Mouse (Mus musculus) liver, embryonic 15.5 days (tissue): ENCODE data around the gene P2rx5. TPM values are rescaled to one million over a fixed set of nuclear protein-coding genes. Genes with fewer than 3 reads are reported as not detected.

ENCODE experiments used
- ATAC-seq: fragments of 200-750 bp; cut with Nextera tagmentation; 2 replicates; pipeline ENCODE4 v1.8.0; 2017; ENCODE audit warnings: moderate number of reproducible peaks, mild to moderate bottlenecking, moderate library complexity; ENCODE audit not compliant: insufficient read depth
- H3K27ac ChIP-seq: fragments of 300-500 bp; sonication (generic); replicated peaks from 2 replicates; pipeline ENCODE4 v1.5.1; 2015; ENCODE audit warnings: mild to moderate bottlenecking, inconsistent platforms
- H3K27me3 ChIP-seq: fragments of 300-500 bp; sonication (generic); 2 replicates; pipeline ENCODE4 v1.6.1; 2015; ENCODE audit warnings: mild to moderate bottlenecking, inconsistent platforms
- H3K36me3 ChIP-seq: fragments of 300-500 bp; sonication (generic); replicated peaks from 2 replicates; pipeline ENCODE4 v1.6.1; 2015; ENCODE audit warnings: moderate library complexity, mild to moderate bottlenecking, inconsistent platforms
- H3K4me1 ChIP-seq: fragments of 300-500 bp; sonication (generic); replicated peaks from 2 replicates; pipeline ENCODE4 v1.6.1; 2015; ENCODE audit warnings: inconsistent platforms
- H3K4me2 ChIP-seq: fragments of 300-500 bp; sonication (generic); 2 replicates; pipeline ENCODE4 v1.6.1; 2015; ENCODE audit warnings: moderate library complexity, mild to moderate bottlenecking, inconsistent platforms
- H3K4me3 ChIP-seq: fragments of 300-500 bp; sonication (generic); replicated peaks from 2 replicates; pipeline ENCODE4 v1.5.1; 2015; ENCODE audit warnings: mild to moderate bottlenecking, inconsistent platforms
- H3K9ac ChIP-seq: fragments of 300-500 bp; sonication (generic); 2 replicates; pipeline ENCODE4 v1.6.1; 2015; ENCODE audit warnings: moderate library complexity, mild to moderate bottlenecking, inconsistent platforms
- H3K9me3 ChIP-seq: fragments of 300-500 bp; sonication (generic); replicated peaks from 2 replicates; pipeline ENCODE4 v1.6.1; 2016; ENCODE audit warnings: inconsistent platforms
- WGBS: fragments of 180-500 bp; shearing (Covaris S2); methylation state at CpG from one replicate; pipeline ENCODE4 v1.1.7; 2015; ENCODE audit warnings: mixed read lengths; ENCODE audit not compliant: insufficient replicate concordance; 5-methylcytosine and 5-hydroxymethylcytosine counted together
- polyA plus RNA-seq: library from polyadenylated mRNA; unstranded; fragments of >200 nt; fragmentation: Nextera tagmentation; extraction: Ambion mirVana; gene quantifications from 2 replicates; pipeline ENCODE4 v1.2.1, GENCODE M21; 2015

The P2rx5 gene
- 0.15 and 0.20 TPM in 2 replicates for polyA plus RNA-seq

DNA sequence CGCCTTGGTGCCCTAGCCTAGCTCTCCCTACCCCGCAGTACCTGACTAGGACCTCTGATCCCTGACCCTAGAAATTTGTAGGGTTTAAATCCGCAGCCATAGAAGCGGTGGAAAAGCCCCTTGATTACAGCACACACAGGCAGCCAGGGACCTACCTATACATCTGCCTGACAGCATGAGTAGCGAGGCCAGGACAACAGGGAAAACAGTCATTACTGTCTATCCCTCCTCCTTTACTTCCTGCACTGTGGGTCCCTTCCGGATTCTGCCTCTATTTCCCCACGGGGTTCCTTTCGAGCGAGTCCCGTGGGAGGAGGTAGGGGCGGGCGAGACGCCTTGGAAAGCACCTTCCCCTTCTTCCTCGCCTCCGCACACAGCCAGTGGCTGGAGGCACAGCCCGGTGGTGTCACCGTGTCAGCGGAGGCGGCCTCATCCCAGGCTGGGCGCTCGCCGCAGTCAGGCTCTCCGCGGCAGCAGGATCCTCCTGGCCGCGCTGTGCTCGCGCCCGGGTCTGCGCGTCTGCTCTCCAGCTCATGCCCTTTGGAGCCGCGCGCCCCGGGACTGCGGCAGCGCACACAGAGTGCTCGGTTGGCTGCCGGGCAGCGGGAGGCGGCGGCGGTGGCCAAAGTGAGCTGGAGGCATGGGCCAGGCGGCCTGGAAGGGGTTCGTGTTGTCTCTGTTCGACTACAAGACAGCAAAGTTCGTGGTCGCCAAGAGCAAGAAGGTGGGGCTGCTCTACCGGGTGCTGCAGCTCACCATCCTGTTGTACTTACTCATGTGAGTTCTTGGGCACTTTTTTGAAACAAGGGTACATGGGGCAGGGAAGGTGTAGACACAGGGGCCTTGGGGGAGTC is at the start of gene P2rx5:
TSS of gene P2rx5 (plus strand) at position 465 of the 854 bp plus-strand sequence.
- Histone ChIP-seq H3K4me3 (peak within 1 kb of the TSS; percentile 39), H3K4me2 (peak within 1 kb of the TSS; percentile 64), H3K4me1 (no peaks in the 10 kb centered on the region), H3K9ac (no peak within 1 kb of the TSS), H3K9me3 (no peaks in the 10 kb centered on the region), H3K27me3 (peaks cover 42% of the 10 kb centered on the region), H3K36me3 (no peaks in the 10 kb centered on the region), H3K27ac (no peak within 1 kb of the TSS)
- 3% methylated on average over 49 of the region's 49 CpGs for WGBS
- ATAC-seq: peak; percentile 25; the same call in 1 of the 2 replicates

GRCm38 (mm10) chr11:73111414-73111813 is 48.8 kb upstream of the P2rx5 start:
- H3K4me3 ChIP-seq: no peak overlapping the region
- 63% methylated on average over 6 of the region's 6 CpGs for WGBS
- ATAC-seq: no peak
- no peaks in the 10 kb centered on the region for H3K36me3 ChIP-seq
- H3K4me1 ChIP-seq: peaks cover 12% of the 10 kb centered on the region
- H3K9me3 ChIP-seq: no peaks in the 10 kb centered on the region
- no peak overlapping the region for H3K9ac ChIP-seq
- no peak overlapping the region for H3K4me2 ChIP-seq
- H3K27ac ChIP-seq: no peak overlapping the region
- H3K27me3 ChIP-seq: no peaks in the 10 kb centered on the region

GRCm38 (mm10) chr11:73126495-73126894 is 33.7 kb upstream of the P2rx5 start:
- peaks cover 8% of the 10 kb centered on the region for H3K36me3 ChIP-seq
- peak; percentile 60; the same call in 1 of the 2 replicates for ATAC-seq
- no peak overlapping the region for H3K4me2 ChIP-seq
- 76% methylated on average over 6 of the region's 6 CpGs for WGBS
- no peaks in the 10 kb centered on the region for H3K27me3 ChIP-seq
- no peak overlapping the region for H3K27ac ChIP-seq
- H3K9ac ChIP-seq: no peak overlapping the region
- no peak overlapping the region for H3K4me3 ChIP-seq
- H3K4me1 ChIP-seq: peaks cover 3% of the 10 kb centered on the region; the same call in 1 of the 2 replicates
- H3K9me3 ChIP-seq: no peaks in the 10 kb centered on the region

GRCm38 (mm10) chr11:73131020-73131419 is 29.2 kb upstream of the P2rx5 start:
- Histone ChIP-seq H3K27me3 (no peaks in the 10 kb centered on the region), H3K9me3 (no peaks in the 10 kb centered on the region), H3K4me2 (no peak overlapping the region), H3K4me1 (peaks cover 34% of the 10 kb centered on the region), H3K27ac (no peak overlapping the region), H3K36me3 (peaks cover 33% of the 10 kb centered on the region), H3K4me3 (no peak overlapping the region), H3K9ac (no peak overlapping the region)
- no peak for ATAC-seq
- WGBS: 44% methylated on average over 7 of the region's 7 CpGs

DNA sequence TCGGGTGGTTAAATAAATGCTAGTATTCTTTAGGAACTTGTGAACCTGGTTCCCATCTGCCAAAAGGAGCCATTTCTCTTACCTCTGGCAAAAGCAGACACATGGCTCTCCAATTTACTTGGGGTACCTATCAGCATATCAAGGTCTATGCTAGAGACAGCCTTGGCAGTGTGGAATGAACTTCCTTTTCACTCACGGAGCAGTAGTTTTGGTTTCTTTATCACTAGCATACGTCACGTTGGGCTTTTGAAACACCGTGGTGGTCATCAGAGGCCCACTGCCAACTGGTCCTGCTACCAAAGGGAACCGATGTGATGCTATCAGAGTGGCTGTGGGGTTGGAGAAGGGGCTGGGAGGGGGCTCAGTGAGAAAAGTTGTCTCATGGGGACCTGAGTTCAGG is 27.2 kb upstream of the P2rx5 start:
- no peak overlapping the region for H3K9ac ChIP-seq
- no peaks in the 10 kb centered on the region for H3K9me3 ChIP-seq
- 40% methylated on average over 6 of the region's 6 CpGs for WGBS
- peaks cover 33% of the 10 kb centered on the region for H3K36me3 ChIP-seq
- H3K4me1 ChIP-seq: peaks cover 47% of the 10 kb centered on the region
- H3K4me3 ChIP-seq: no peak overlapping the region
- no peak for ATAC-seq
- no peaks in the 10 kb centered on the region for H3K27me3 ChIP-seq
- H3K4me2 ChIP-seq: peak overlapping the region; percentile 74
- no peak overlapping the region for H3K27ac ChIP-seq

DNA sequence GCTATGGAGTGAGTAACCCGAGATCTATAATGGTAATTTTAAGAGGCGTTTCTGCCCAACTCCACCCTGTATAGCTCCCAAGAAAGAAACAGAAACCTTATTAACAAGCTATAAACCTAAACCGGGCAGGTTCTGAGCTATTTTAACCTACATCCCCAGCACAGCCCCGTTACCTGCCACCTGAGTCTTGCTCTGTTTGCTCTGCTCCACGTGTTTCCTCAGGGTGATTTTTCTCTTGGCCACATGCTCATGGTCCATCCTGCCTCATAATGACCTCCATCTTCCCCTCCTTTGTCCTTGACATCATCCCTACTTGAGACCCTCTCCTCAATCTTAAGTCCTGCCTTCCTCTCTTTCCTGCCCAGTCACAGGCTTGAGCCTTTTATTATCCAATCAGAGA is 26.0 kb upstream of the P2rx5 start:
- WGBS: 83% methylated on average over 5 of the region's 5 CpGs
- Histone ChIP-seq H3K9me3 (no peaks in the 10 kb centered on the region), H3K9ac (peak overlapping the region; percentile 21; the same call in 1 of the 2 replicates), H3K4me1 (peaks cover 53% of the 10 kb centered on the region), H3K4me3 (peak overlapping the region; percentile 100), H3K36me3 (peaks cover 33% of the 10 kb centered on the region), H3K4me2 (peak overlapping the region; percentile 74), H3K27ac (no peak overlapping the region), H3K27me3 (no peaks in the 10 kb centered on the region)
- no peak for ATAC-seq

GRCm38 (mm10) chr11:73136587-73136986 is 23.6 kb upstream of the P2rx5 start:
- WGBS: 28% methylated on average over 6 of the region's 6 CpGs
- H3K27me3 ChIP-seq: no peaks in the 10 kb centered on the region
- peak overlapping the region; percentile 97 for H3K9ac ChIP-seq
- peaks cover 24% of the 10 kb centered on the region for H3K36me3 ChIP-seq
- no peak for ATAC-seq
- H3K4me3 ChIP-seq: peak overlapping the region; percentile 100
- H3K9me3 ChIP-seq: no peaks in the 10 kb centered on the region
- peak overlapping the region; percentile 74 for H3K4me2 ChIP-seq
- peaks cover 51% of the 10 kb centered on the region for H3K4me1 ChIP-seq
- no peak overlapping the region for H3K27ac ChIP-seq

DNA sequence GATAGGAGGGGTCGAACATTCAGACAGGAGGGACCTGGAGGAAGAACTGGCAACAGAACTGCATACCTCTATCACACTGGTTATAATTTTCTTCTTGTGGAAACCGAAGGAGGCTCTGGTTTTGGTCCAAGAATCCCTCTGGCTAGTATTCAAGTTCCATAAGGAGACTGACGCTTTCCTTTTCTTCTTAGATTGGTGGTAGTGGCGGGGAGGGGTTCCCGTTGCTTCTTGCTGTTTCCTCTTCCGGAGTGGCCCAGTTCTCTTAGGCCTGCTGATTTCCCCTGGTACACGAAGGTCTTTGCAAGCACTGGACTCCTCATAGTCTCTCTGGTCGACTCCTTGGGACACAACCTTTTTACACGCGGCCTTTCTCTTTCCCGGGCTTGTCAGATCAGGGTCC is 23.1 kb upstream of the P2rx5 start:
- H3K4me3 ChIP-seq: peak overlapping the region; percentile 100
- ATAC-seq: no peak
- H3K9me3 ChIP-seq: no peaks in the 10 kb centered on the region
- peak overlapping the region; percentile 97 for H3K9ac ChIP-seq
- H3K4me1 ChIP-seq: peaks cover 51% of the 10 kb centered on the region
- H3K27ac ChIP-seq: peak overlapping the region; percentile 81
- WGBS: 8% methylated on average over 11 of the region's 11 CpGs
- H3K36me3 ChIP-seq: peaks cover 24% of the 10 kb centered on the region
- H3K4me2 ChIP-seq: peak overlapping the region; percentile 74
- H3K27me3 ChIP-seq: no peaks in the 10 kb centered on the region

DNA sequence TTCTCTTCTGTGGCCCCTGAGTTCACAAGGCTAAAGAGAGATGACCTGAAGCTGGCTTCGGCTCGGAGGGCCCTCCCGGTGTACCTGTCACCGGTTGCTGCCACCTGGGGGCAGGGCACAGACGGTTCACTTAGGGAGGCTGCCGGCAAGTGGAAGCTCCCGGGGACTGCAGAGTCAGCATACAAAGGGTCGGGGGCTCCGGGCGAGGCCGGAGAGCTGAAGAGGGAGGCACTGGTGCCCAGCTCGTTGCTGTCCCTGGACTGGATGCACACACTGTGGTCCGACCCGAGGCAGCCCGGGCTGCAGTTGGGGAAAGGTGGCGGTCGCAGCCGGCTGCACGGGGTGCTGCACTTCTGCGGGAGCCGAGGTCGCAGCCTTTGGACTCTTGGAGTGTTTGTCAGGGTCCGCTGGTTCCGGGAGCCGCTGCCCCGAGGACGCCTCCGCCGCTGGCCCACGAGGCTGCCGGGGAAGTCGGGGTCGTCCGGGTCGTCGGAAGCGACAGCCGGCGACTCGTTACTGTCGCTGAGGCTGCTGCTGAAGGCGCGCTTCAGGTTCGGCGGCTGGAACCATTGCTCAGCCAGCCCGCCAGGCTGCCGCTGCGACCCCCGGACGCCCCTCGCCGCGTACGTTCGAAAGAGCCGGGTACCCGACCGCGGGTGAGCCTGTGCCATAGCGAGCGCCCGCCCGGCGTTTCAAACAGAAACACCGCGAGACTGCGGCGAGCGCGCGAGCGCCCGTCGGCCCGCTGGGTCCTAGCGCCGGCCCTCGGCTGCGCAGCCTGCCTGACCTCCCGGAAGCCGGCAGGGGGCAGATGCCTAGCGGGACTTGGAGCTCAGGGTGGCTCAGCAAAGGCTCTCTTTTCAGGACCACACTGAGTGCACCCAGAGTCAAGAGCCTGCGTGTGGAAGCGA is 22.4 kb upstream of the P2rx5 start, which contains the start of gene Haspin:
TSS of gene Haspin (minus strand) at position 704 of the 911 bp plus-strand sequence.
- peaks cover 49% of the 10 kb centered on the region for H3K4me1 ChIP-seq
- H3K4me3 ChIP-seq: peak within 1 kb of the TSS; percentile 100
- ATAC-seq: peak; percentile 97
- no peaks in the 10 kb centered on the region for H3K27me3 ChIP-seq
- peak within 1 kb of the TSS; percentile 74 for H3K4me2 ChIP-seq
- under 1% methylated on average over 84 of the region's 84 CpGs for WGBS
- peaks cover 16% of the 10 kb centered on the region for H3K36me3 ChIP-seq
- peak within 1 kb of the TSS; percentile 97 for H3K9ac ChIP-seq
- H3K9me3 ChIP-seq: no peaks in the 10 kb centered on the region
- peak within 1 kb of the TSS; percentile 81 for H3K27ac ChIP-seq

- H3K4me3 ChIP-seq: no peak overlapping the region
- H3K36me3 ChIP-seq: no peaks in the 10 kb centered on the region
- H3K27me3 ChIP-seq: no peaks in the 10 kb centered on the region
- no peaks in the 10 kb centered on the region for H3K9me3 ChIP-seq
- no peaks in the 10 kb centered on the region for H3K4me1 ChIP-seq
- no peak overlapping the region for H3K4me2 ChIP-seq
- no peak overlapping the region for H3K27ac ChIP-seq
- no peak for ATAC-seq
- 32% methylated on average over 1 of the region's 1 CpGs for WGBS
- no peak overlapping the region for H3K9ac ChIP-seq
Measured at GRCm38 (mm10) chr11:73144261-73144681, 15.9 kb upstream of the P2rx5 start.
